Mouse (Mus musculus): Measurements from ENCODE around the gene Olfr110. TPM values are rescaled to one million over a fixed set of nuclear protein-coding genes. Genes with fewer than 3 reads are reported as not detected.
"Not testable (repeated sequence)": the region's sequence is repeated elsewhere in the genome, so short reads cannot be mapped to it uniquely, and the experiment has no call there.

The Olfr110 gene
- not detected for total RNA-seq (2021)
- long read RNA-seq = 0 reads

DNA sequence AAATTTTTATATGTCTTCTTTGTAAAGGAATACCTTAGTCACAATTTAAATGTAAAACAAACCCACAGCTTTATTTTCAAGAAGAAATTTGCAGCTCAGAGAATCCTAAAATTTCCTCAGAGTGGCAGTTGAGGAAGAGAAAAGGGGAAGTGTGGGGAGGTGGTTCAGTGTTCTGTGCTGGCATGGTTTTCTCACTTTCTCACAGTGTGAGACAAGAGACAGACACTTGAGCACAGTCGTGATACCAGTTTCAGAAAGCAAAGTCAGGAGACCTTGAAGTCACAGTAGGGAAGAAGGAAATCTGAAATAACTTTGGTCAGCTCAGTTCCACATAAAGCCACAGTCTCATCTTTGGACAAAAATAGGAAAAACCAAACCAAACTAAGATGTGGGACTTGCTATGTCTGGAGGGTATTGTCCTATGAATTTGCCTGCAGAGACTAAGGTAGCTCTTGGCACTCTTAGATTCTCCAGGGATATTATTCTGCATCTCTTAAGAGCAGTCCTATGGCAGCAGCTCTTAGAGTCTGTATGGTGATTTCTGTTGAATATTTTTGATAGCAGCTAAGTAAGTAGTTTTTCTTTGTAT lies at the start of gene Olfr110:
Gene Olfr110 (plus strand): TSS at position 539 of the 589 bp plus-strand sequence.
- no peak for DNase-seq (ENCODE audit: low spot score in 2 of 2)

DNA sequence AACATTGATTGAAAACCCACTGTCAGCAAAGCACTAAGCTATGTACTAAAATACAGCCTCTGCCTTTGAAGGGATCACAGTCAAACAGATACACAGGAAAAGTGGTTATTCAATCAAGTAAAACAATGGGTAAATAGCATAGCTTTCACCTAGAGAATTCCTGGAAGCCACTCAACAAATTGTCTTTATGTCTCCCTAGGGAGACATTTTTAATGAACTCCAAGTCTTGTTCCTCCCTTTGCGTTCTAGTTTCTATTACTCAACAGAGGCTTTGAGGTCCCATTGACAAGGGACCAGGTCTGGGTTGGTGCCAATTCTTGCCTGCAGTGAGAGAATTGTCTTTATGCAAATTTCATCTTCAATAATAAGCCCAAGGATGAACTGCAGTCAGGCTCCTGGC lies 47.1 kb upstream of the Olfr110 start, which contains the start of gene Olfr108:
Gene Olfr108 (plus strand): TSS at position 301 of the 400 bp plus-strand sequence.
- DNase-seq (ENCODE audit: low spot score in 2 of 2) = no peak

DNA sequence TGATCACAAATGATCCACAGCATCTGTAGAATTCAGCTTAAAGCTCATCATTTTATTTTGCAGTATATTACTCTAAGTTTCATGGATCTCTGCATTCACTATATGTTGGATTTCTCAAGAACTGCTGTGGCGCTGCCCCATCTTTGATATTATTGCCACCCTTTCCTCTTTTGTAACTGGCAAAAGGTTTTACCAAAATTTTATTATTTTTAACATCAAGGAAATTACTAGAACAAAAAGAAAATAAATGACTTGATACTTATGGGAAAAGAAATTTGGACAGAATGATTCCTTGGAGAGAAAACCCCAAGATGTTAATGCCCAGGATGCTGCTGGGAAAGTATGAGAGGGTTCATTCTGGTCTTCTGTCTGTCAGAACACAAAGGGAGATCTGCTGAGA lies 33.7 kb upstream of the Olfr110 start, which contains the start of gene Olfr109:
Gene Olfr109 (plus strand): TSS at position 301 of the 400 bp plus-strand sequence.
- DNase-seq (ENCODE audit: low spot score in 2 of 2) = no peak

DNA sequence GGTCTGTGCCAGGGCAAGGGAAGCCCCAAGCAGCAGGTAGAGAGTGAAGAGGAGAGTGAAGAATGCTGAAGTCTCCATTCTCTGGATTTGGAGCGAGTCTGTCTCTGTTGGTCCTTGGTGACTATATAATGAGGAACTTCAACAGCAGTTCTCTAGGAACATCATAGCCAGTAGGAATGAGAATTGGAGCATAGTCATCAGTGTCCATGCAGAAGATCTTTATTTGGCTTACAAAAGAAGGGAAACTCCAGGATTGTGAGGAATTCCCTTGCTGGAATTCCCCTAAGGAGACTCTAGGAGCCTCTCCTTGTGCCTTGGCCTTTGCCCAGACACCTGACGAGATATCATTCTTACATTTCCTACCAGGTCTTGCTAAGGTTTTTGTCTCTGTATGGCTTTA lies 8.8 kb upstream of the Olfr110 start, which contains the start of gene H2-M2:
Gene H2-M2 (minus strand): TSS at position 101 of the 400 bp plus-strand sequence.
- DNase-seq (ENCODE audit: low spot score in 2 of 2) = no peak

DNA sequence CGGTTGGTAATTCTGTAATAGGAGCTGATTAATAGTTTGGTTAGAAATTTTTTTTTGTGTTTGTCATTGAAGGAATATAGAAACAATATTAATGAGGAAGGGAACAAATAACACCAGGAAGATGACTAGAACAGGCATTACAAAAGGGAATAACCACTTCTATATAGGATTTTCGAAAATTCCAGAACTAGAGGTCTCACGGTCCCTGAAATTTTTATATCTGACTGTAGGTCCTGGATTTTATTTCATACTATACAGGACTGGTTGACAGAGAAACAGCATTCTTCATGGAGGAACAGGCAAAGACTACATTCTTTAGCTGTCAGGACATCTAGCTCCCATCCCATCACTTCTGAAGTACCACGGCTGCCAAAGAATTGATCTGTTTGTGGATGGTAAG lies 15.5 kb downstream of the Olfr110 start, which contains the start of gene Olfr111:
Gene Olfr111 (plus strand): TSS at position 301 of the 400 bp plus-strand sequence.
- no peak for DNase-seq (ENCODE audit: low spot score in 2 of 2)

DNA sequence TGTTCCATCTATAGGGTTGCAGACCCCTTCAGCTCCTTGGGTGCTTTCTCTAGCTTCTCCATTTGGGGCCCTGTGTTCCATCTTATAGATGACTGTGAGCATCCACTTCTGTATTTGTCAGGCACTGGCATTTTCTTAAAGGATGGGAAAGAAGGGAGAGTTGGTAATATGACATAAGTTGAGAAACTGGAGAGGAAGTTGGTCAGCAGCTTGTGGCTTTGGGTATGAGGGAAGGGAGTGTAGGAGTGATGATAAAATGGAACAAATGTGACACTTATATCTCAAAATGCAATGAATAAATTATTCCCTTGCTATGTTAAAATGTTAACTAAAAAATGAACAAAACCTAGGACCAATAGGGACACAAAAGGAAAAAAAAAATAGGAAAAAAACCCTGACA lies 32.3 kb downstream of the Olfr110 start:
- DNase-seq (ENCODE audit: low spot score in 2 of 2) = not testable (repeated sequence)

DNA sequence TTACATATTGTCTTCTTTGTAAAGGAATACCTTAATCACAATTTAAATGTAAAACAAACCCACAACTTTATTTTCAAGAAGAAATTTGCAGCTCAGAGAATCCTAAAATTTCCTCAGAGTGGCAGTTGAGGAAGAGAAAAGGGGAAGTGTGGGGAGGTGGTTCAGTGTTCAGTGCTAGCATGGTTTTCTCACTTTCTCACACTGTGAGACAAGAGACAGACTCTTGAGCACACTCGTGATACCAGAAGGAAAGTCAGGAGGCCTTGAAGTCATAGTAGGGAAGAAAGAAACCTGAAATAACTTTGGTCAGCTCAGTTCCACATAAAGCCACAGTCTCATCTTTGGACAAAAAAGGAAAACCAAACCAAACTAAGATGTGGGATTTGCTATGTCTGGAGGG lies 33.2 kb downstream of the Olfr110 start:
- not testable (repeated sequence) for DNase-seq (ENCODE audit: low spot score in 2 of 2)

DNA sequence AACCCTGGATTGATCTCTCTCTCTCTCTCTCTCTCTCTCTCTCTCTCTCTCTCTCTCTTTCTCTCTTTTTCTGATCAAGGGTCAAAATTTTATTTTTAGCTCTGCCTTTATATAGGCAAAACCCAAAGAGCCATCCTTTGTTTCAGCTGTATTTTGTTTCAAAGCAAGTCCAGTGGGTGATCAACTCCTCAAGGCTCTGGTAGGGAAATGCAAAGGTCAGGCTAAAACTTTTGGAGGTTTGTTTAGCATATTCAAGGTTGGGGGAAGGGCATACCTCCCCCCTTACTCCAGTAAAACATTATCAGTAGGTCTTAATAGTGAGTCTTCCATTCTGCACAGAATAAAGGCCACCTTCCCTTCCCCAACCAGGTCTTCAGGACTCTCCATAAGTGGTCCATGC lies 42.9 kb downstream of the Olfr110 start:
- DNase-seq (ENCODE audit: low spot score in 2 of 2) = no peak

DNA sequence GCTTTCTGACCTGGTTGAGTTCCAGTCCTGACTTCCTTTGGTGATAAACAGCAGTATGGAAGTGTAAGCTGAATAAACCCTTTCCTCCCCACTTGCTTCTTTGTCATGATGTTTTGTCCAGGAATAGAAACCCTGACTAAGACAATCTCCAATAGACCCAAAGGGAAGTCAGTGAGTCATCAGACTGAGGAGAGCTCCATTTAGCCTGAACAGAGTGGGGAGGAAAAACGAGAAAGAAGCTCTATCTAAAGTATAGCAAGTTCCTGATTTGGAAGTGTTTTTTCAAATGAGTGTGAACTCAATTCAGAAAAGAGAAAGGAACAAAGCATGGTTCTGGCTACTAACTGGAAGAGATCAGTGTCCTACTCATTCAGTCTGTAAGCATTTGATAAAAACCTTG lies 46.1 kb downstream of the Olfr110 start:
- not testable (repeated sequence) for DNase-seq (ENCODE audit: low spot score in 2 of 2)

DNA sequence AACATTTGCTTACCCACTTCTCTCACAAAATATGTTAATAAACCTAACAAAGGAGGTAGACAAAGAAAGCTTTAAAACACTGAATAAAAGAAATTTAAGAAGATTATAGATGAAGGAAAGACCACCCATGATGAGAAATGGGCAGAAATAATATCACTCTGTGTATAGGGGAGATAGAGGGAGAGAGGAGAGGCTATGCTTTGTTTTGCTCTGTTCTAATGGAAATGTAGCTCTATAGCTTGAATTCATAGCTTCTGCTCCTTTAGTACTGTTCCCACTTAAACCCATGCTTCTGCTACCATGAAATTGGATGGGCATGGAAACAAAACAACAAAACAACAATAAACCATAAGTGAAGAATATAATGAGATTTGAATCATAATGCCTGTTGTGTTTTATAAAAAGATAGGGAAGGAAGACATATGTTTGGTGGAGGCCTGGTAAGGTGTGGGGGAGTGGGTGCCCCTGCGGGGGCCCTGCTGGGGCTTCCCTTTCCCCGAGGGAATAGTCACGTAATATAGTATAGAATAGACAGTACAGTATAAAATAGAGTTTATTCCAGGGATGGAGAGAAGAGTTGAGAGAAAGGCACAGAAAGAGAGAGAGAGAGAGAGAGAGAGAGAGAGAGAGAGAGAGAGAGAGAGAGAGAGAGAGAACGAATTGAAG lies 49.3 kb downstream of the Olfr110 start:
- DNase-seq (ENCODE audit: low spot score in 2 of 2) = no peak

DNA sequence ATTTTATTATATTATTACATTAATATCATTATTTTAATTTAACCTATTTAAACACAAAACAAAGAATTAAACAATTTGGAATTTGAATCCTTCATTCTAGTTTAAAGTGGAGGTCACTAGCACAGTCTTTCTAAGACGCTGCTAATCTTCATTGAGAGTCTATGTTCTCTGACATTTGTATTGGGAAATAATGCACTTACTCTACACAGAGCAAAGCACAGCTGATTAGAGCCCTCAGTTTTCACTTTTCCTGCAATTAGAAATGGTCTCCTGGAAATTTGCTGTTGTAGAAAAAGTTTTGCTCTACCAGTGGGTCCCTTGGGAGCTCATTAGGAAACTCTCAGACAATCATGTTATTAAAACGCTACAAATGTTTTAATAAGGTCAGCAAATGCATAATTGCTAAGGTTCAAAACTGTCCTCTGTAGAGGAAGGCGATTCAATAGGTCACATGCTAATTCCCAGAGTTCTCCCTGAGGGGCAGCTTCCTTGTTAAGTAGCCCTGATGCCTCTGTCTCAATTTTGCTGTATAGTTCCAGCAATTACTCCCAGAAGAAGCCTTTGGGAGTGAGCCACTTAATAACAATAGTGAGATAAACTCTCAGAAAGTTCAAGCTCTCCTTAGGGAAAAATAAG lies 51.6 kb downstream of the Olfr110 start:
- no peak for DNase-seq (ENCODE audit: low spot score in 2 of 2)

Other genes with a start within 250 kb of the Olfr110 start
- not detected for gene Olfr98, start 228.7 kb upstream of the Olfr110 start, total RNA-seq (2021)
- gene H2-M3, start 222.2 kb upstream of the Olfr110 start, total RNA-seq (2021) = 1 to 10 TPM; 1.7 to 2.5 TPM
- not detected for gene Olfr99, start 209.0 kb upstream of the Olfr110 start, total RNA-seq (2021)
- gene Olfr101, start 188.2 kb upstream of the Olfr110 start, total RNA-seq (2021) = not detected
- gene Olfr102, start 175.4 kb upstream of the Olfr110 start, total RNA-seq (2021) = not detected
- gene Olfr103, start 152.8 kb upstream of the Olfr110 start, total RNA-seq (2021) = not detected
- not detected for gene Olfr104-ps, start 132.9 kb upstream of the Olfr110 start, total RNA-seq (2021)
- not detected for gene Olfr105-ps, start 113.4 kb upstream of the Olfr110 start, total RNA-seq (2021)
- gene Olfr106-ps, start 102.1 kb upstream of the Olfr110 start, total RNA-seq (2021) = not detected
- gene Olfr107, start 93.2 kb upstream of the Olfr110 start, total RNA-seq (2021) = under 1 TPM in 1 of 2 experiments, not detected in 1; 0.11 TPM
- gene Olfr108, start 47.0 kb upstream of the Olfr110 start, total RNA-seq (2021) = not detected
- not detected for gene Olfr109, start 33.6 kb upstream of the Olfr110 start, total RNA-seq (2021)
- gene H2-M2, start 8.9 kb upstream of the Olfr110 start, total RNA-seq (2021) = not detected
- gene Olfr111, start 15.6 kb downstream of the Olfr110 start, total RNA-seq (2021) = not detected
- gene Olfr112, start 77.0 kb downstream of the Olfr110 start, total RNA-seq (2021) = not detected
- not detected for gene Olfr113, start 85.2 kb downstream of the Olfr110 start, total RNA-seq (2021)
- gene Olfr114, start 100.3 kb downstream of the Olfr110 start, total RNA-seq (2021) = not detected
- gene Olfr115, start 134.6 kb downstream of the Olfr110 start, total RNA-seq (2021) = not detected
- not detected for gene Olfr116, start 134.7 kb downstream of the Olfr110 start, total RNA-seq (2021)
- gene Olfr117, start 171.3 kb downstream of the Olfr110 start, total RNA-seq (2021) = not detected
- gene Olfr118, start 174.5 kb downstream of the Olfr110 start, total RNA-seq (2021) = not detected
- not detected for gene Olfr119, start 204.1 kb downstream of the Olfr110 start, total RNA-seq (2021)
- gene Olfr120, start 229.3 kb downstream of the Olfr110 start, total RNA-seq (2021) = not detected